Mouse (Mus musculus) cerebellum, postnatal 14 days (tissue): ENCODE data around the gene Npcd.
A peak's percentile ranks its signal among the peaks of the same experiment; 100 is the strongest.

Experiments used
- DNase-seq, 2 experiments: peaks; one replicate each; pipeline ENCODE4 v3.0.0; 2021; ENCODE audit warnings: mixed read lengths in 2 of 2

The Npcd gene

GRCm38 (mm10) chr15:79802304-79802703 is 31.7 kb downstream of the Npcd start:
- peak; percentile 75 to 85 for DNase-seq

- no peak for DNase-seq
Measured at GRCm38 (mm10) chr15:79801646-79802045, 32.4 kb downstream of the Npcd start.

- DNase-seq, result no peak
Measured at GRCm38 (mm10) chr15:79800701-79801100, 33.3 kb downstream of the Npcd start.

- no peak for DNase-seq
Measured at GRCm38 (mm10) chr15:79798591-79798990, 35.4 kb downstream of the Npcd start.

GRCm38 (mm10) chr15:79797680-79798079 is 36.4 kb downstream of the Npcd start:
- DNase-seq, result no peak

GRCm38 (mm10) chr15:79797096-79797495 is 36.9 kb downstream of the Npcd start:
- no peak for DNase-seq

GRCm38 (mm10) chr15:79796256-79796655 is 37.8 kb downstream of the Npcd start:
- DNase-seq, result peak; percentile 62 to 71

GRCm38 (mm10) chr15:79794173-79794572 is 39.9 kb downstream of the Npcd start:
- DNase-seq, result no peak

GRCm38 (mm10) chr15:79793076-79793475 is 41.0 kb downstream of the Npcd start:
- DNase-seq, result peak in 1 of 2 experiments; percentile 6

GRCm38 (mm10) chr15:79792455-79792854 is 41.6 kb downstream of the Npcd start:
- peak in 1 of 2 experiments; percentile 75 for DNase-seq

GRCm38 (mm10) chr15:79791502-79791901 is 42.5 kb downstream of the Npcd start:
- DNase-seq, result no peak

GRCm38 (mm10) chr15:79790905-79791304 is 43.1 kb downstream of the Npcd start:
- DNase-seq, result peak; percentile 63 to 73

GRCm38 (mm10) chr15:79790111-79790510 is 43.9 kb downstream of the Npcd start:
- peak; percentile 53 to 66 for DNase-seq

GRCm38 (mm10) chr15:79787815-79788214 is 46.2 kb downstream of the Npcd start:
- DNase-seq, result peak; percentile 7 to 20

GRCm38 (mm10) chr15:79785056-79785455 is 49.0 kb downstream of the Npcd start:
- DNase-seq, result peak in 1 of 2 experiments; percentile 43

GRCm38 (mm10) chr15:79777749-79778148 is 56.3 kb downstream of the Npcd start, which contains the start of gene Dnal4:
Dnal4 (minus strand) TSS chr15:79777849.
- DNase-seq, result no peak

- no peak for DNase-seq
Measured at GRCm38 (mm10) chr15:79775662-79776061, 58.4 kb downstream of the Npcd start.

- peak; percentile 96 to 97 for DNase-seq
Measured at GRCm38 (mm10) chr15:79774117-79775027, 59.7 kb downstream of the Npcd start.

GRCm38 (mm10) chr15:79770629-79771240 is 63.3 kb downstream of the Npcd start:
- DNase-seq, result no peak

- no peak for DNase-seq
Measured at GRCm38 (mm10) chr15:79768302-79768701, 65.7 kb downstream of the Npcd start.

- peak in 1 of 2 experiments; percentile 59 for DNase-seq
Measured at GRCm38 (mm10) chr15:79767327-79767961, 66.6 kb downstream of the Npcd start.

GRCm38 (mm10) chr15:79766586-79767071 is 67.4 kb downstream of the Npcd start:
- peak in 1 of 2 experiments; percentile 65 for DNase-seq

- DNase-seq, result peak in 1 of 2 experiments; percentile 51
Measured at GRCm38 (mm10) chr15:79766168-79766567, 67.9 kb downstream of the Npcd start.
